Mouse (Mus musculus) myocyte (in vitro differentiated cells): ENCODE measurements around the gene Slc16a10. TPM values are rescaled to one million over a fixed set of nuclear protein-coding genes. Genes with fewer than 3 reads are reported as not detected.
A peak's percentile ranks its signal among the peaks of the same experiment; 100 is the strongest.

Source experiments
- H3K27me3 ChIP-seq: one replicate; pipeline ENCODE4 v1.6.1; 2011; ENCODE audit not compliant: control insufficient read depth, insufficient read depth, insufficient read length
- H3K36me3 ChIP-seq: one replicate; pipeline ENCODE4 v1.6.1; 2011; ENCODE audit not compliant: control insufficient read depth, insufficient read depth
- H3K4me2 ChIP-seq: one replicate; pipeline ENCODE4 v1.6.1; 2011; ENCODE audit warnings: low read depth, control low read depth
- H3K4me3 ChIP-seq: one replicate; pipeline ENCODE4 v1.5.1; 2011; ENCODE audit warnings: mild to moderate bottlenecking, control low read depth, moderate library complexity
- H3K79me2 ChIP-seq: one replicate; pipeline ENCODE4 v1.6.1; 2011; ENCODE audit not compliant: control insufficient read depth, insufficient read depth
- H3ac ChIP-seq: one replicate; pipeline ENCODE4 v1.6.1; 2011; ENCODE audit not compliant: control insufficient read depth, insufficient read length
- CEBPB ChIP-seq: IDR thresholded peaks from 2 replicates; pipeline ENCODE4 v1.6.1; 2011; ENCODE audit warnings: mild to moderate bottlenecking, moderate library complexity; ENCODE audit not compliant: poor library complexity, insufficient read depth, severe bottlenecking
- E2F4 ChIP-seq: IDR thresholded peaks from one replicate; pipeline ENCODE4 v1.6.1; 2011; ENCODE audit warnings: mild to moderate bottlenecking, control low read depth, moderate library complexity; ENCODE audit not compliant: insufficient read depth
- MAX ChIP-seq: IDR thresholded peaks from one replicate; pipeline ENCODE4 v1.6.1; 2011; ENCODE audit warnings: low read depth, mild to moderate bottlenecking, control low read depth
- MYOD1 ChIP-seq, 3 experiments: IDR thresholded peaks; one replicate each; pipeline ENCODE4 v1.6.1; 2011; ENCODE audit warnings: control low read depth in 2 of 3, low read depth in 2 of 3, mild to moderate bottlenecking in 2 of 3, moderate library complexity in 1 of 3; ENCODE audit not compliant: insufficient read length in 2 of 3, control insufficient read depth in 1 of 3
- MYOG ChIP-seq, 3 experiments: IDR thresholded peaks; one replicate each; pipeline ENCODE4 v1.6.1; 2011; ENCODE audit warnings: control low read depth in 2 of 3, low read depth in 2 of 3, mild to moderate bottlenecking in 2 of 3; ENCODE audit not compliant: insufficient read length in 2 of 3, control insufficient read depth in 1 of 3, insufficient read depth in 1 of 3
- POLR2A ChIP-seq: IDR thresholded peaks from one replicate; pipeline ENCODE4 v1.6.1; 2011; ENCODE audit warnings: low read depth, mild to moderate bottlenecking, control low read depth, moderate library complexity; ENCODE audit not compliant: insufficient read length
- POLR2AphosphoS2 ChIP-seq: IDR thresholded peaks from one replicate; pipeline ENCODE4 v1.6.1; 2011; ENCODE audit warnings: low read depth, control low read depth; ENCODE audit not compliant: insufficient read length
- REST ChIP-seq: IDR thresholded peaks from one replicate; pipeline ENCODE4 v1.6.1; 2011; ENCODE audit warnings: mild to moderate bottlenecking, control low read depth, moderate library complexity; ENCODE audit not compliant: insufficient read depth, insufficient read length
- SRF ChIP-seq: IDR thresholded peaks from one replicate; pipeline ENCODE4 v1.6.1; 2011; ENCODE audit warnings: low read depth; ENCODE audit not compliant: control insufficient read depth, insufficient read length
- TCF12 ChIP-seq: IDR thresholded peaks from one replicate; pipeline ENCODE4 v1.6.1; 2011; ENCODE audit warnings: mild to moderate bottlenecking, control low read depth; ENCODE audit not compliant: poor library complexity, insufficient read depth, severe bottlenecking
- TCF3 ChIP-seq: IDR thresholded peaks from one replicate; pipeline ENCODE4 v1.6.1; 2011; ENCODE audit warnings: low read depth, control low read depth; ENCODE audit not compliant: insufficient read length
- USF1 ChIP-seq: IDR thresholded peaks from one replicate; pipeline ENCODE4 v1.6.1; 2011; ENCODE audit warnings: low read depth, mild to moderate bottlenecking, control low read depth, moderate library complexity
- polyA plus RNA-seq: library from polyadenylated mRNA; unstranded; fragments of >200 nt; fragmentation: generic; extraction: Trizol; gene quantifications from one replicate; pipeline ENCODE4 v1.2.1, GENCODE M21; 2012; ENCODE audit warnings: missing spikeins

Gene Slc16a10
- polyA plus RNA-seq, 1 experiment: 3.5 TPM

- H3ac ChIP-seq: no peak overlapping the region
- H3K4me3 ChIP-seq: no peak overlapping the region
- no peak overlapping the region for H3K4me2 ChIP-seq
- H3K36me3 ChIP-seq: no peaks in the 10 kb centered on the region
- TF ChIP-seq POLR2A (no peak), CEBPB (no peak), REST (no peak), SRF (no peak), USF1 (no peak), MYOD1 (IDR thresholded peaks at IDR 0.05; ENCODE audit: control insufficient read depth in 1 of 3, insufficient read length in 2 of 3, low read depth in 2 of 3) (no peak)
- no peaks in the 10 kb centered on the region for H3K27me3 ChIP-seq
- no peaks in the 10 kb centered on the region for H3K79me2 ChIP-seq
Measured at GRCm38 (mm10) chr10:40185956-40186355, 43.9 kb upstream of the Slc16a10 start.

DNA sequence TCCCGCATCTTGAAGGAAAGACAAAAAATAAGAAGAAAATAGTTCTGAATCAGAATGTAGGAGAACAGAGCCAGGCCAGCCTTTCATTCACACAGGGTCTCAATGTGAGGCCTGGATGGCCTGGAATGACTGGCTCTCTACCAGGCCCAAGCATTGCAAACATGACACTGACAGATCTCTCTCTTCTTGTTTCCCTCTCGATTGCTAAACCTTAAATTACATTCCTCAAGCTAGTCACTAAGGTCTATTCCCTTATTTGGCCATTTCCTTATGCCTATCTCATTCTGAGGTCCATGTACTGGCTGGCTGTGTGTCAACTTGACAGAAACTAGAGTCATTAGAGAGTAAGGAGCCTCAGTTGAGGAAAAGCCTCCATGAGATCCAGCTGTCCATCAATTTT is 38.0 kb upstream of the Slc16a10 start:
- Histone ChIP-seq H3K4me3 (no peak overlapping the region), H3K4me2 (no peak overlapping the region), H3ac (no peak overlapping the region), H3K79me2 (no peaks in the 10 kb centered on the region), H3K27me3 (no peaks in the 10 kb centered on the region), H3K36me3 (no peaks in the 10 kb centered on the region)
- TF ChIP-seq REST (no peak), POLR2AphosphoS2 (no peak), SRF (peak; percentile 20), TCF12 (no peak)

DNA sequence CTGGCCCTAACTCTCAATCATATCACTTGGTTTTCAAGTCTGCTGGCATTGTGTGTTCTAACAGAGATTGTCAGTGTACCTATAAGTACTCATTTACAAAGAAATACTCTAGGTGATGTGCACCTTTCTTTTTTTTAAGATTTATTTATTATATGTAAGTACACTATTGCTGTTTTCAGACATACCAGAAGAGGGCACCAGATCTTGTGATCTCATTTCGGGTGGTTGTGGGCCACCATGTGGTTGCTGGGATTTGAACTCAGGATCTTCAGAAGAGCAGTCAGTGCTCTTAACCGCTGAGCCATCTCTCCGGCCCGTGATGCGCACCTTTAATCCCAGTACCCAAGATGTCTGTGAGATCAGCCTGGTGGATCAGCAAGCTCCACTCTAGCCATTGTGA is 37.1 kb upstream of the Slc16a10 start:
- Histone ChIP-seq H3K4me2 (no peak overlapping the region), H3K4me3 (no peak overlapping the region), H3K36me3 (no peaks in the 10 kb centered on the region), H3ac (no peak overlapping the region), H3K27me3 (no peaks in the 10 kb centered on the region), H3K79me2 (no peaks in the 10 kb centered on the region)
- no peak for TF ChIP-seq MAX
- TF ChIP-seq CEBPB: no peak
- TF ChIP-seq POLR2AphosphoS2: no peak
- no peak for TF ChIP-seq SRF
- TF ChIP-seq USF1: no peak
- TF ChIP-seq TCF3: no peak
- no peak for TF ChIP-seq MYOD1 (IDR thresholded peaks at IDR 0.05; ENCODE audit: control insufficient read depth in 1 of 3, insufficient read length in 2 of 3, low read depth in 2 of 3)
- no peak for TF ChIP-seq REST
- no peak for TF ChIP-seq POLR2A
- TF ChIP-seq E2F4: no peak
- no peak for TF ChIP-seq MYOG (IDR thresholded peaks at IDR 0.05; ENCODE audit: control insufficient read depth in 1 of 3, insufficient read depth in 1 of 3, insufficient read length in 2 of 3, low read depth in 2 of 3)
- TF ChIP-seq TCF12: no peak

- H3K36me3 ChIP-seq: no peaks in the 10 kb centered on the region
- H3K27me3 ChIP-seq: no peaks in the 10 kb centered on the region
- no peaks in the 10 kb centered on the region for H3K79me2 ChIP-seq
- no peak overlapping the region for H3ac ChIP-seq
- H3K4me2 ChIP-seq: no peak overlapping the region
- no peak overlapping the region for H3K4me3 ChIP-seq
- TF ChIP-seq MAX (no peak), USF1 (no peak)
Measured at GRCm38 (mm10) chr10:40177323-40177962, 35.4 kb upstream of the Slc16a10 start.

DNA sequence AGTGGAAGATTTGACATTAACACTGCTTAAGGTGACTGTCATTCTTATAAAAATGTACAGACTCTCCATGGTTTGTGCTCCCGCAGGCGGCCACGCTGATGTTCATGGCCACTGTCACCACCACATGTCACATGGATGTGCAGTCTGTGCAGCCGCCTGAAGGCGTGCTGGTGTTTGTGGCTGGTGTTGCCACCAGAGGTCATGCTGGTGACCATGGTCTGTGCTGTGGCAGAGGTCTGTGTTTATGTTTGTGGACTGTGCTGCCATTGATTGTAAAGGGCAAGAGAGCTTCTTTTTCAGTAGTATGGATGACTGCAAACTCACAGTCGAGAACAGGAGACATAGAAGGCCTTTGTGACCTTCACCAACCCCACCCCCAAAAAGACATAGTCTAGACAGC is 30.1 kb upstream of the Slc16a10 start:
- Histone ChIP-seq H3K36me3 (no peaks in the 10 kb centered on the region), H3K4me2 (no peak overlapping the region), H3K79me2 (no peaks in the 10 kb centered on the region), H3K27me3 (no peaks in the 10 kb centered on the region), H3K4me3 (no peak overlapping the region), H3ac (no peak overlapping the region)
- no peak for TF ChIP-seq SRF
- no peak for TF ChIP-seq CEBPB
- no peak for TF ChIP-seq POLR2A
- no peak for TF ChIP-seq MAX
- TF ChIP-seq MYOG (IDR thresholded peaks at IDR 0.05; ENCODE audit: control insufficient read depth in 1 of 3, insufficient read depth in 1 of 3, insufficient read length in 2 of 3, low read depth in 2 of 3): no peak
- TF ChIP-seq E2F4: no peak
- TF ChIP-seq USF1: no peak

DNA sequence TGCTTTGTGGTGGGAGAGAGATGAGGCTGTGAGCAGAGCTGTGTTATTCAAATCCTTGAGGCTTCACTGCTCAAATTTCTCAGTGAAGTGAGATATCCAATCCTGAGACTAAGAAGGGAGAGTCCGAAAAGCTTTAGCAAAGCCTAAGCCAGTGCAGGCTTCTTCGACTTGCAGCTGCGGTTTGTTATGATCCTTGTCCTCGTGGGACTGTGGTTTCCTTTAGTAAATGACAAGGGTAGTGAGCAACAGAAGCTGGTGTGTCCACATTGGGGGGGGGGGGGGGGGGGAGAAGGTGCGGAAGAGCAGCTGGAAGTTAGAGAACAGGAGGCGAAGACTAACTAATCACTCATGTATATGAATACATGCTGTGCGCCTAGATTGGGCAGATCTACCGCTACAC is 29.2 kb upstream of the Slc16a10 start:
- H3K4me2 ChIP-seq: peak overlapping the region; percentile 45
- no peak overlapping the region for H3K4me3 ChIP-seq
- H3K27me3 ChIP-seq: no peaks in the 10 kb centered on the region
- TF ChIP-seq TCF3: no peak
- TF ChIP-seq TCF12: no peak
- no peak for TF ChIP-seq SRF
- no peak for TF ChIP-seq POLR2A
- no peak for TF ChIP-seq POLR2AphosphoS2
- no peak for TF ChIP-seq MAX
- no peak for TF ChIP-seq MYOG (IDR thresholded peaks at IDR 0.05; ENCODE audit: control insufficient read depth in 1 of 3, insufficient read depth in 1 of 3, insufficient read length in 2 of 3, low read depth in 2 of 3)
- TF ChIP-seq CEBPB: no peak
- TF ChIP-seq E2F4: no peak
- TF ChIP-seq USF1: no peak
- TF ChIP-seq REST: no peak
- no peak for TF ChIP-seq MYOD1 (IDR thresholded peaks at IDR 0.05; ENCODE audit: control insufficient read depth in 1 of 3, insufficient read length in 2 of 3, low read depth in 2 of 3)
- no peak overlapping the region for H3ac ChIP-seq
- no peaks in the 10 kb centered on the region for H3K79me2 ChIP-seq
- no peaks in the 10 kb centered on the region for H3K36me3 ChIP-seq
